In genomic region chr12:72761649-72762261, GRCm38 (mm10) we compare ENCODE assay signal across 8 mouse cellular contexts. TPM values are rescaled to one million over a fixed set of nuclear protein-coding genes. Genes with fewer than 3 reads are reported as not detected.
DNase-seq lines count a peak whose midpoint lies in the region; ATAC-seq and TF ChIP-seq lines count a peak whose summit lies in the region.

No protein-coding gene starts in this region.

- WGBS in hindbrain, embryonic 12.5 days: 0% methylated on average over 22 of the region's 43 CpGs

- H3K4me2 ChIP-seq in hindbrain, embryonic 12.5 days (replicated peaks): peak overlapping the region; percentile 67

- peak; percentile 71 for ATAC-seq in hindbrain, embryonic 12.5 days (ENCODE audit: low FRiP score)

- in situ Hi-C loops in ES-E14 (cut with MboI; ENCODE audit: low sequenced_read_pairs in 2 of 2, unreplicated experiment in 2 of 2): no loop called here

- no peaks in the 10 kb centered on the region for H3K36me3 ChIP-seq in ES-E14 (ENCODE audit: control insufficient read depth, insufficient read depth, low read length, poor library complexity, severe bottlenecking)
- H3K36me3 ChIP-seq in hindbrain, embryonic 12.5 days: no peaks in the 10 kb centered on the region

- peak overlapping the region; percentile 91 to 94 for H3K4me3 ChIP-seq in ES-E14 (ENCODE audit: insufficient read depth in 1 of 2, low read depth in 1 of 2, low read length in 2 of 2, poor library complexity in 1 of 2, severe bottlenecking in 1 of 2)
- H3K4me3 ChIP-seq in hindbrain, embryonic 12.5 days: peak overlapping the region; percentile 97

- H3K9ac ChIP-seq in ES-E14 (ENCODE audit: insufficient read depth, low read depth, low read length, poor library complexity, severe bottlenecking): peak overlapping the region; percentile 94
- peak overlapping the region; percentile 99 for H3K9ac ChIP-seq in hindbrain, embryonic 12.5 days

- H3K27me3 ChIP-seq in hindbrain, embryonic 12.5 days: no peaks in the 10 kb centered on the region

- no peak for DNase-seq in ES-E14 (ENCODE audit: low read depth, low spot score)
- DNase-seq in cerebellum, adult 8-10 months: peak; percentile 46
- DNase-seq in frontal cortex, postnatal 10 days (ENCODE audit: low spot score in 2 of 2): peak; percentile 46 to 64
- DNase-seq in layer of hippocampus, postnatal 36 days: peak; percentile 45 to 51
- peak; percentile 37 for DNase-seq in lung, postnatal 25 days (ENCODE audit: low spot score)
- DNase-seq in retina, postnatal 7 days (ENCODE audit: low read depth, low spot score): peak; percentile 28
- DNase-seq in urinary bladder, adult 18-20 months (ENCODE audit: low spot score in 2 of 2): peak; percentile 60

- peaks cover 8 to 9% of the 10 kb centered on the region in 2 experiments; a peak in 3 of 4 replicates for H3K4me1 ChIP-seq in ES-E14 (ENCODE audit: control insufficient read depth in 2 of 2, insufficient read depth in 2 of 2, low read length in 2 of 2, poor library complexity in 1 of 2)
- H3K4me1 ChIP-seq in hindbrain, embryonic 12.5 days: peaks cover 23% of the 10 kb centered on the region

- H3K9me3 ChIP-seq in ES-E14 (ENCODE audit: control insufficient read depth, insufficient read depth, low read depth, low read length): no peaks in the 10 kb centered on the region
- H3K9me3 ChIP-seq in hindbrain, embryonic 12.5 days (replicated peaks): no peaks in the 10 kb centered on the region

- peak overlapping the region; percentile 96 for H3K27ac ChIP-seq in ES-E14 (ENCODE audit: insufficient read depth, low read depth, low read length, poor library complexity, severe bottlenecking)
- peak overlapping the region; percentile 98 for H3K27ac ChIP-seq in hindbrain, embryonic 12.5 days

TF ChIP-seq in ES-E14, 5 proteins besides CTCF, POLR2A, EP300 and RAD21:
- no peak for TF ChIP-seq MAFK (IDR thresholded peaks at IDR 0.05; ENCODE audit: insufficient read depth, low read depth, low read length)
- TF ChIP-seq HCFC1 (IDR thresholded peaks at IDR 0.05; ENCODE audit: borderline replicate concordance, insufficient read depth, low read length): 0 out of 2 replicates have a peak, but pooled peaks have one; percentile 25

RNA-seq across cellular contexts. Expression of gene Ppm1a, which starts 4.5 kb away (rescaled TPM):
- total RNA-seq in ES-E14 (2012; rRNA removed): 117 and 121 TPM in 2 replicates
- polyA plus RNA-seq in hindbrain, embryonic 12.5 days (2016; fragmentation: Nextera tagmentation; extraction: Ambion mirVana): 88.2 and 88.5 TPM in 2 replicates
- total RNA-seq in layer of hippocampus, postnatal 36 days (2021): 100 to 1,000 TPM; 236 to 240 TPM
